Mouse (Mus musculus): ENCODE measurements around the gene Trim15. TPM values are rescaled to one million over a fixed set of nuclear protein-coding genes. Genes with fewer than 3 reads are reported as not detected.

Trim15 gene
- 0.33 and 0.59 TPM in 2 replicates for polyA plus RNA-seq (2015; fragmentation: Nextera tagmentation; extraction: Ambion mirVana)

DNA sequence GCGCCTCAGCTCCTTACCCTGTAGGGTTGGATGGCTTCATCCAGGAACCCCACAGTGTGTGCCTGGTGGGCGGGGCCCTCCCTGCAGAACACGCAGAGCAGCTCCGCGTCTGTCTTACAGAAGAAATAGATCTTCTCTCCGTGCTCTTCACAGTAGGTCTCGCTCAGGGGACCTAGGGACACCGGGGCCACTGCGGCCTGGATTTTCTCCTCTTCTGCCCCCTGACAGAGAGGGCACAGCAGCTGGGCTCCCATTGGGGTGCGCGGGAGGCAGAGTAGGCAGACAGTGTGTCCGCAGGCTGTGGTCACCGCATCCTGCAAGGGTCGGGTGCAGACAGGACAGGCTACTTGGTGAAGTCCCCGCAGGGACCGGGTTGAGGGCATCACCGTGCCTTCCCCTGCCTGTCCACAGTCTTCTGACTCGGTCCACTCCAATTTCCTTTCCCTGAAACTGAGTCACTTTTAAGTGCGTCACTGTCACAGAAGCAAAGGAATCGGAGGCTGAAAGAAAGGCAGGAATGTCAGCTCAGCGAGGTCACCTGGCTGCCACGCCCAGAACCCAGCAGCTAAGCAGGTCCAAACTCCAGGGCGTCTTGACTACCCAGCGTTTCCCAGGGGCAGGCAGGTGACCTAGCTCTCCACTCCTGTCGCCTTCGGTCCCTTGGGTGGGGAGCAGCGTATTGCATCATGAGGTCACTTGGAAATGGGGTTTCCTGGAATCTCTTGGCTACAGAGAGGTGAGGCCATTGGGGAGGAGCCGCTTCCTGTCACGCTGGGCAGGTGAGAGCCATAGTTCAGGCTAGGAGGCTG is at the start of gene Trim15:
Gene Trim15, minus strand, starts transcription at position 492 of the 809 bp plus-strand sequence.
- Histone ChIP-seq H3K36me3 (replicated peaks) (peaks cover 9% of the 10 kb centered on the region), H3K9ac (peak within 1 kb of the TSS; percentile 58), H3K4me1 (replicated peaks) (peaks cover 45% of the 10 kb centered on the region), H3K4me3 (replicated peaks) (peak within 1 kb of the TSS; percentile 51), H3K4me2 (peak within 1 kb of the TSS; percentile 78), H3K27me3 (peaks cover 58% of the 10 kb centered on the region), H3K9me3 (replicated peaks) (no peaks in the 10 kb centered on the region), H3K27ac (replicated peaks) (peak within 1 kb of the TSS; percentile 74)
- no peak for ATAC-seq (ENCODE audit: insufficient read depth)
- 15% methylated on average over 29 of the region's 29 CpGs for WGBS (ENCODE audit: insufficient replicate concordance)

- H3K27me3 ChIP-seq, result peaks cover 23% of the 10 kb centered on the region
- H3K9ac ChIP-seq, result no peak overlapping the region
- WGBS (ENCODE audit: insufficient replicate concordance), result 10% methylated on average over 9 of the region's 9 CpGs
- no peak overlapping the region for H3K4me2 ChIP-seq
- no peak overlapping the region for H3K4me3 ChIP-seq (replicated peaks)
- H3K9me3 ChIP-seq (replicated peaks), result no peaks in the 10 kb centered on the region
- no peak for ATAC-seq (ENCODE audit: insufficient read depth)
- no peaks in the 10 kb centered on the region for H3K36me3 ChIP-seq (replicated peaks)
- no peak overlapping the region for H3K27ac ChIP-seq (replicated peaks)
- H3K4me1 ChIP-seq (replicated peaks), result no peaks in the 10 kb centered on the region
Measured at GRCm38 (mm10) chr17:36915076-36915475, 48.1 kb upstream of the Trim15 start.

DNA sequence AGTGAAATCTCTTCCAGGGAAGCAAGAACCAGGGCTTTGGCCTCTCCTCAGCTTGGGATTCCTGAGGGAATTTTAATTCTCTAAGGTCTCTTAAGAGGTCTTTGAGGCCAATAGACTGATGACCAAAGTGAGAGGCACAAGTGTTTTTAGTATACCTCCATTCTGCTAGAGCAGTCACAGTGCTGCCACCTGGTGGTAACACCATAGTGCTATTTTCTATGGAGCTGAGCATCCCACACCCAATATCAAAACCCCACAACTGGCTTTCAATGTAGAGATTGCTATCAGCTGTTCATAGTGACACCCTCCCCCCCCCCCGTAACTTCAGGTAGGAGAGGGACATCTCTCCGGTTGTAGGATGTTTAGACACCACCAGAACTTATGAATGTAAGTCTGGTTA is 47.1 kb upstream of the Trim15 start:
- no peaks in the 10 kb centered on the region for H3K9me3 ChIP-seq (replicated peaks)
- H3K4me1 ChIP-seq (replicated peaks), result no peaks in the 10 kb centered on the region
- H3K36me3 ChIP-seq (replicated peaks), result no peaks in the 10 kb centered on the region
- no peak overlapping the region for H3K27ac ChIP-seq (replicated peaks)
- 4% methylated on average over 2 of the region's 2 CpGs for WGBS (ENCODE audit: insufficient replicate concordance)
- ATAC-seq (ENCODE audit: insufficient read depth), result no peak
- no peak overlapping the region for H3K9ac ChIP-seq
- H3K4me2 ChIP-seq, result no peak overlapping the region
- peaks cover 29% of the 10 kb centered on the region for H3K27me3 ChIP-seq
- H3K4me3 ChIP-seq (replicated peaks), result no peak overlapping the region

DNA sequence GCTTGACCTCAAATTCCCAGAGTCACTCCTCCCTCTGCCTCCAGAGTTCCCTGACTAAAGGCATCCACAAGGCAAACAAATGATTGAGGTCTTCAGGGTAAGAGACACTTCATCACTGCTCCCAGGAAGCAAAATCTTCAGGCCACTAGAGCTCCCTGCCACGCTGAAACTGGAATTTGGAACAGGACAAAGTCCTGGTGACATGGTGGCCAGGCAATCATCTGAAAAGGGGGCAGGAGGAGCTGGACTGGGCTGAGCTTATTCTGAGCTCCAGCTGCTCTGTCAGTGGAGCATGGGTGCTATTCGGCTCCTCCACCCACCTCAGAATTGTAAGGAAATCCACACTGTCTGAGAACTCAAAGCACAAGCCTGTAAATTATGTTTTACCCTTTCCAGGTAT is 45.0 kb upstream of the Trim15 start:
- peaks cover 38% of the 10 kb centered on the region for H3K27me3 ChIP-seq
- no peaks in the 10 kb centered on the region for H3K36me3 ChIP-seq (replicated peaks)
- no peak for ATAC-seq (ENCODE audit: insufficient read depth)
- H3K4me1 ChIP-seq (replicated peaks), result no peaks in the 10 kb centered on the region
- H3K4me3 ChIP-seq (replicated peaks), result no peak overlapping the region
- no peak overlapping the region for H3K9ac ChIP-seq
- H3K9me3 ChIP-seq (replicated peaks), result no peaks in the 10 kb centered on the region
- WGBS (ENCODE audit: insufficient replicate concordance), result 50% methylated on average over 2 of the region's 2 CpGs
- no peak overlapping the region for H3K27ac ChIP-seq (replicated peaks)
- no peak overlapping the region for H3K4me2 ChIP-seq

DNA sequence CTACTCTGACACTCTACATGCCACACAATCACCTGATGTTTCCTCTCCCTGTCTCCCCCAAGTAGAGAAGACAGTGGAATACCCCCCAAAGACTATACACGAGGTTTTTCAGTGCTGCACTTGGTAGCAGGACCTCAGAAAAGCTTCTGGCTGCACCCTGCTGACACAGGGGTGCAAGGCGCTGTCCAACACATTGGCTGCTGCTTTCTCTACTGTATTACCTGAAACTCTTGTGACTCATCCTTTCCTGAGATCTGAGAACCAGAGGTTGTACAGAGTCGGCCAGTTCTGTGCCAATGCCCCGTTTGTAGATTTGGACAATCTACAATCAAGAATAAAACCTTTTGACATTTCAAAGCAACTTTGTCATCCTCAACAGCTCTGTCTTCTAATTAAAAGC is 42.8 kb upstream of the Trim15 start:
- ATAC-seq (ENCODE audit: insufficient read depth), result no peak

DNA sequence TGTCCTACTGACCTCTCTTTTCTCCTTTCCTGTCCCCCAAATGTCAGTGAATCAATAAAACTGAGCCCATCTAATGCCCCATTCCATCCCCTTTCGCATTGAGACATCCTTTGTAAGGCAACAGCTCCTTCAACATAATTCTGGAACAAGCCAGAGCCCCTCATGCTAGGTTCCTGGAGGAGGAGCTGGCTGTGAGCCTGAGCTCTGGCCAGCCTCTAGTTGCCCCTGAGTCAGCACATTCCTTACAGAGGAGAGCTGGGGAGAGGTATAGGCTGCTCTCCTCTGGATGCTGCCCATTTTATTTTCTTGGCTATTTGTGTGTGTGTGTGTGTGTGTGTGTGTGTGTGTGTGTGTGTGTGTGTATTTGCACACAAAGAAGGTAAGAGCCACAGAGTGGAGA is 41.2 kb upstream of the Trim15 start:
- no peaks in the 10 kb centered on the region for H3K4me1 ChIP-seq (replicated peaks)
- H3K9ac ChIP-seq, result no peak overlapping the region
- no peak overlapping the region for H3K4me2 ChIP-seq
- H3K27ac ChIP-seq (replicated peaks), result no peak overlapping the region
- 35% methylated on average over 1 of the region's 1 CpGs for WGBS (ENCODE audit: insufficient replicate concordance)
- no peak for ATAC-seq (ENCODE audit: insufficient read depth)
- H3K4me3 ChIP-seq (replicated peaks), result no peak overlapping the region
- H3K36me3 ChIP-seq (replicated peaks), result no peaks in the 10 kb centered on the region
- H3K9me3 ChIP-seq (replicated peaks), result no peaks in the 10 kb centered on the region
- peaks cover 31% of the 10 kb centered on the region for H3K27me3 ChIP-seq

More for the DNA sequence above, 42.8 kb upstream of the Trim15 start:
- H3K36me3 ChIP-seq (replicated peaks), result no peaks in the 10 kb centered on the region
- peaks cover 39% of the 10 kb centered on the region for H3K27me3 ChIP-seq
- H3K9ac ChIP-seq, result no peak overlapping the region
- no peaks in the 10 kb centered on the region for H3K9me3 ChIP-seq (replicated peaks)
- WGBS (ENCODE audit: insufficient replicate concordance), result 38% methylated on average over 4 of the region's 4 CpGs
- H3K4me2 ChIP-seq, result no peak overlapping the region
- no peak overlapping the region for H3K4me3 ChIP-seq (replicated peaks)
- H3K4me1 ChIP-seq (replicated peaks), result no peaks in the 10 kb centered on the region
- H3K27ac ChIP-seq (replicated peaks), result no peak overlapping the region

DNA sequence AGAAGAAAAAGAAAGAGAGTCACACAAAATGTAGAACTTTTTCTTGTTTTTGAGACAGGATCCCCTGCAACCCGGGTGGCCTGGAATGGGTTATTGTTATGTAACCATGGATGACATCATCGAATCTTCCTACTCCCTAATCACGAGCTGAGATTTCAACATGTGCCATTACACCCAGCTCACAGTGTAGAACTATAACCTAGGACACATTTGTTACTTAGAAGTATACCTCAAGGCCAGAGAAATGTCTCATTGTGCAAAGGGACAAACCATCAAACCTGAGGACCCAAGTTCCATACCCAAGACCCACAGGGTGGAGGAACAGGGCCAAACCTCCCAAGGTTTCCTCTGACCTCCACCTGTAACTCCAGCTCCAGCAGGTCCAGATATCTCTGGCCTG is 36.6 kb upstream of the Trim15 start:
- WGBS (ENCODE audit: insufficient replicate concordance), result 33% methylated on average over 3 of the region's 3 CpGs
- H3K36me3 ChIP-seq (replicated peaks), result no peaks in the 10 kb centered on the region
- H3K27me3 ChIP-seq, result peaks cover 22% of the 10 kb centered on the region
- H3K9me3 ChIP-seq (replicated peaks), result no peaks in the 10 kb centered on the region
- no peak overlapping the region for H3K4me3 ChIP-seq (replicated peaks)
- no peaks in the 10 kb centered on the region for H3K4me1 ChIP-seq (replicated peaks)
- no peak for ATAC-seq (ENCODE audit: insufficient read depth)
- H3K9ac ChIP-seq, result no peak overlapping the region
- no peak overlapping the region for H3K4me2 ChIP-seq
- H3K27ac ChIP-seq (replicated peaks), result no peak overlapping the region

GRCm38 (mm10) chr17:36900691-36901090 is 33.7 kb upstream of the Trim15 start:
- ATAC-seq (ENCODE audit: insufficient read depth), result no peak
- Histone ChIP-seq H3K36me3 (replicated peaks) (no peaks in the 10 kb centered on the region), H3K27ac (replicated peaks) (no peak overlapping the region), H3K27me3 (peaks cover 28% of the 10 kb centered on the region), H3K4me2 (no peak overlapping the region), H3K9ac (no peak overlapping the region), H3K4me1 (replicated peaks) (no peaks in the 10 kb centered on the region), H3K4me3 (replicated peaks) (no peak overlapping the region), H3K9me3 (replicated peaks) (no peaks in the 10 kb centered on the region)
- WGBS (ENCODE audit: insufficient replicate concordance), result 32% methylated on average over 1 of the region's 1 CpGs

DNA sequence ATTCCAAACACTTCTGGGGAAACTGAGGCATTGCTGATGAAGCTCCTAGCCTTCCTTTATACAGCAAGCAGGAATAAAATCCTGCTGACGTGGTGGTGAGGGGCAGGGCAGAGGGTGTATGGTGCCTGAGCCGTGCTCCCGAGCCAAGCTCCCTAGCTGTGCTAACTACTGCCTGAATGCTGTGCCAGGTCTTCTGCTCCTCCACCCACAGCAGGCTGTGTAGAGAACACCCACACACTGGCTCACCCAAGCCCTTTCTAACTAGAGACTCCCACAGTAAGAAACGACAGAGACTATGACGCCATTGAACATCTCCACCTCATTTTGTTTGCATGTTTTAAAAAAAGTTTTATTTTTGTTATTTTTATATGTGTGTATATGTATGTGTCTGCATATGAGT is 33.0 kb upstream of the Trim15 start:
- Histone ChIP-seq H3K27ac (replicated peaks) (no peak overlapping the region), H3K4me3 (replicated peaks) (no peak overlapping the region), H3K4me1 (replicated peaks) (no peaks in the 10 kb centered on the region), H3K27me3 (peaks cover 25% of the 10 kb centered on the region), H3K9ac (no peak overlapping the region), H3K4me2 (no peak overlapping the region), H3K9me3 (replicated peaks) (no peaks in the 10 kb centered on the region), H3K36me3 (replicated peaks) (no peaks in the 10 kb centered on the region)
- 54% methylated on average over 5 of the region's 5 CpGs for WGBS (ENCODE audit: insufficient replicate concordance)
- no peak for ATAC-seq (ENCODE audit: insufficient read depth)

DNA sequence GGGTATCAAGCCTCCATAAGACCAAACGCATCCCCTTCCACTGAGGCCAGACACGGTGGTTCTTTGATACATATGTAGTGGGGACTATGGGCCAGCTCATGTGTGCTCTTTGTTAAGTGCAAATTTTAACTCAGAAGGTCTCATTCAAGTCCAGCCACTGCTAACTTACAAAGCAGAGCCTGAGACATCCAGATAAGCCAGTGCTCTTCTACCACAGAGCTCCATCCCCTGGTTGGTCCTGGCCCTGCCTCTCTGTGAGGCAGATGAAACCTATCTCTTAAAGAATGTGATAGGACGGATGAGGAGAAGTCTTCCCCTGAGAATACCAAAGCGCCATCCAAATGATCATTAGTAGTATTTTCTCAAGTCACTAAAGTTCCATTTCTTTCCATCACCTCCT is 32.4 kb upstream of the Trim15 start:
- Histone ChIP-seq H3K9ac (no peak overlapping the region), H3K4me3 (replicated peaks) (no peak overlapping the region), H3K27me3 (peaks cover 29% of the 10 kb centered on the region), H3K4me1 (replicated peaks) (no peaks in the 10 kb centered on the region), H3K9me3 (replicated peaks) (no peaks in the 10 kb centered on the region), H3K36me3 (replicated peaks) (no peaks in the 10 kb centered on the region), H3K27ac (replicated peaks) (no peak overlapping the region), H3K4me2 (no peak overlapping the region)
- WGBS (ENCODE audit: insufficient replicate concordance), result 56% methylated on average over 4 of the region's 4 CpGs
- no peak for ATAC-seq (ENCODE audit: insufficient read depth)

- Histone ChIP-seq H3K9me3 (replicated peaks) (no peaks in the 10 kb centered on the region), H3K27me3 (peaks cover 38% of the 10 kb centered on the region), H3K36me3 (replicated peaks) (no peaks in the 10 kb centered on the region), H3K27ac (replicated peaks) (no peak within 1 kb of the TSS), H3K4me3 (replicated peaks) (no peak within 1 kb of the TSS), H3K4me1 (replicated peaks) (peaks cover 5% of the 10 kb centered on the region; the same call in 1 of the 2 replicates), H3K9ac (no peak within 1 kb of the TSS), H3K4me2 (no peak within 1 kb of the TSS)
- no peak for ATAC-seq (ENCODE audit: insufficient read depth)
- 41% methylated on average over 6 of the region's 6 CpGs for WGBS (ENCODE audit: insufficient replicate concordance)
Measured at GRCm38 (mm10) chr17:36897552-36898205, 30.7 kb upstream of the Trim15 start, which contains the start of gene Trim31. Gene Trim31, plus strand, starts transcription at chr17:36898118.
